Mouse (Mus musculus): ENCODE measurements around the gene Cbln3. TPM values are rescaled to one million over a fixed set of nuclear protein-coding genes. Genes with fewer than 3 reads are reported as not detected.

Cbln3 gene
- polyA plus RNA-seq, 1 experiment from 2014 or later, result 0.14 TPM

- H3K9ac ChIP-seq, result no peak overlapping the region
- WGBS, result 61% methylated on average over 5 of the region's 5 CpGs
- H3K4me3 ChIP-seq, result no peak overlapping the region
- H3K9me3 ChIP-seq, result no peaks in the 10 kb centered on the region
- no peak overlapping the region for H3K27ac ChIP-seq
- no peak overlapping the region for H3K4me2 ChIP-seq
- H3K27me3 ChIP-seq, result no peaks in the 10 kb centered on the region; the same call in 1 of the 2 replicates
- peaks cover 4% of the 10 kb centered on the region; the same call in 1 of the 2 replicates for H3K36me3 ChIP-seq
- peaks cover 5% of the 10 kb centered on the region; the same call in 1 of the 2 replicates for H3K4me1 ChIP-seq (replicated peaks)
- no peak for ATAC-seq (ENCODE audit: low FRiP score)
These were observed 49.2 kb downstream of the Cbln3 start for GRCm38 (mm10) chr14:55834808-55835533.

- no peak overlapping the region for H3K27ac ChIP-seq
- peaks cover 4% of the 10 kb centered on the region; the same call in 1 of the 2 replicates for H3K36me3 ChIP-seq
- no peak overlapping the region for H3K4me3 ChIP-seq
- H3K4me2 ChIP-seq, result no peak overlapping the region
- ATAC-seq (ENCODE audit: low FRiP score), result no peak
- WGBS, result 81% methylated on average over 4 of the region's 4 CpGs
- no peaks in the 10 kb centered on the region for H3K9me3 ChIP-seq
- peaks cover 5% of the 10 kb centered on the region; the same call in 1 of the 2 replicates for H3K27me3 ChIP-seq
- peaks cover 5% of the 10 kb centered on the region; the same call in 1 of the 2 replicates for H3K4me1 ChIP-seq (replicated peaks)
- H3K9ac ChIP-seq, result no peak overlapping the region
These were observed 51.1 kb downstream of the Cbln3 start for GRCm38 (mm10) chr14:55833126-55833525.

- no peak overlapping the region for H3K4me2 ChIP-seq
- no peak overlapping the region for H3K27ac ChIP-seq
- H3K9me3 ChIP-seq, result no peaks in the 10 kb centered on the region
- no peak for ATAC-seq (ENCODE audit: low FRiP score)
- WGBS, result 92% methylated on average over 4 of the region's 4 CpGs
- H3K4me3 ChIP-seq, result no peak overlapping the region
- H3K4me1 ChIP-seq (replicated peaks), result peaks cover 19% of the 10 kb centered on the region
- peaks cover 33% of the 10 kb centered on the region for H3K27me3 ChIP-seq
- H3K9ac ChIP-seq, result no peak overlapping the region
- peaks cover 4% of the 10 kb centered on the region; the same call in 1 of the 2 replicates for H3K36me3 ChIP-seq
These were observed 53.9 kb downstream of the Cbln3 start for GRCm38 (mm10) chr14:55830331-55830730.

- Histone ChIP-seq H3K4me2 (no peak overlapping the region), H3K9me3 (no peaks in the 10 kb centered on the region), H3K4me1 (replicated peaks) (peaks cover 23% of the 10 kb centered on the region), H3K4me3 (no peak overlapping the region), H3K27ac (no peak overlapping the region), H3K9ac (no peak overlapping the region; the same call in 1 of the 2 replicates), H3K36me3 (peaks cover 4% of the 10 kb centered on the region; the same call in 1 of the 2 replicates), H3K27me3 (peaks cover 37% of the 10 kb centered on the region)
- WGBS, result 89% methylated on average over 16 of the region's 16 CpGs
- no peak for ATAC-seq (ENCODE audit: low FRiP score)
These were observed 54.3 kb downstream of the Cbln3 start for GRCm38 (mm10) chr14:55829854-55830253.

Other genes with a start within 250 kb of the Cbln3 start
- gene Ipo4, start 248.4 kb downstream of the Cbln3 start, polyA plus RNA-seq (2015; fragmentation: Nextera tagmentation; extraction: Ambion mirVana), result 86.1 and 96.7 TPM in 2 replicates
- 2.2 and 2.8 TPM in 2 replicates for gene Gm49378, start 246.5 kb downstream of the Cbln3 start, polyA plus RNA-seq (2015; fragmentation: Nextera tagmentation; extraction: Ambion mirVana)
- gene Tm9sf1, start 240.6 kb downstream of the Cbln3 start, polyA plus RNA-seq (2015; fragmentation: Nextera tagmentation; extraction: Ambion mirVana), result 58.5 and 65.8 TPM in 2 replicates
- gene Tssk4, start 234.2 kb downstream of the Cbln3 start, polyA plus RNA-seq (2015; fragmentation: Nextera tagmentation; extraction: Ambion mirVana), result 0.41 and 0.43 TPM in 2 replicates
- 74.7 and 77.5 TPM in 2 replicates for gene Mdp1, start 223.9 kb downstream of the Cbln3 start, polyA plus RNA-seq (2015; fragmentation: Nextera tagmentation; extraction: Ambion mirVana)
- 51.1 and 52.9 TPM in 2 replicates for gene Gmpr2, start 212.5 kb downstream of the Cbln3 start, polyA plus RNA-seq (2015; fragmentation: Nextera tagmentation; extraction: Ambion mirVana)
- gene Nedd8, start 212.3 kb downstream of the Cbln3 start, polyA plus RNA-seq (2015; fragmentation: Nextera tagmentation; extraction: Ambion mirVana), result 585 and 628 TPM in 2 replicates
- 28.0 and 31.8 TPM in 2 replicates for gene Tinf2, start 202.6 kb downstream of the Cbln3 start, polyA plus RNA-seq (2015; fragmentation: Nextera tagmentation; extraction: Ambion mirVana)
- gene Tgm1, start 170.5 kb downstream of the Cbln3 start, polyA plus RNA-seq (2015; fragmentation: Nextera tagmentation; extraction: Ambion mirVana), result 0.19 and 0.47 TPM in 2 replicates
- 56.4 and 57.0 TPM in 2 replicates for gene Rabggta, start 162.1 kb downstream of the Cbln3 start, polyA plus RNA-seq (2015; fragmentation: Nextera tagmentation; extraction: Ambion mirVana)
- 77.4 and 79.2 TPM in 2 replicates for gene Dhrs1, start 138.7 kb downstream of the Cbln3 start, polyA plus RNA-seq (2015; fragmentation: Nextera tagmentation; extraction: Ambion mirVana)
- 28.7 and 33.5 TPM in 2 replicates for gene Nop9, start 138.7 kb downstream of the Cbln3 start, polyA plus RNA-seq (2015; fragmentation: Nextera tagmentation; extraction: Ambion mirVana)
- gene Cideb, start 125.9 kb downstream of the Cbln3 start, polyA plus RNA-seq (2015; fragmentation: Nextera tagmentation; extraction: Ambion mirVana), result 0.25 TPM in 2 replicates
- 0.43 and 0.56 TPM in 2 replicates for gene Ltb4r2, start 123.0 kb downstream of the Cbln3 start, polyA plus RNA-seq (2015; fragmentation: Nextera tagmentation; extraction: Ambion mirVana)
- 0.32 and 0.74 TPM in 2 replicates for gene Ltb4r1, start 118.4 kb downstream of the Cbln3 start, polyA plus RNA-seq (2015; fragmentation: Nextera tagmentation; extraction: Ambion mirVana)
- gene Adcy4, start 100.3 kb downstream of the Cbln3 start, polyA plus RNA-seq (2015; fragmentation: Nextera tagmentation; extraction: Ambion mirVana), result 5.3 and 6.0 TPM in 2 replicates
- gene Ripk3, start 95.5 kb downstream of the Cbln3 start, polyA plus RNA-seq (2015; fragmentation: Nextera tagmentation; extraction: Ambion mirVana), result 2.6 and 3.7 TPM in 2 replicates
- gene Nfatc4, start 61.2 kb downstream of the Cbln3 start, polyA plus RNA-seq (2015; fragmentation: Nextera tagmentation; extraction: Ambion mirVana), result 10.8 and 12.0 TPM in 2 replicates
- 11.7 and 11.9 TPM in 2 replicates for gene Nynrin, start 30.4 kb downstream of the Cbln3 start, polyA plus RNA-seq (2015; fragmentation: Nextera tagmentation; extraction: Ambion mirVana)
- gene Khnyn, start 555 bp upstream of the Cbln3 start, polyA plus RNA-seq (2015; fragmentation: Nextera tagmentation; extraction: Ambion mirVana), result 10.0 and 11.1 TPM in 2 replicates
- gene Sdr39u1, start 15.9 kb upstream of the Cbln3 start, polyA plus RNA-seq (2015; fragmentation: Nextera tagmentation; extraction: Ambion mirVana), result 115 and 124 TPM in 2 replicates
- 0.43 TPM in 1 of 2 replicates, not detected in the other for gene Cma1, start 60.3 kb upstream of the Cbln3 start, polyA plus RNA-seq (2015; fragmentation: Nextera tagmentation; extraction: Ambion mirVana)
- not detected in 2 replicates for gene Cma2, start 66.6 kb upstream of the Cbln3 start, polyA plus RNA-seq (2015; fragmentation: Nextera tagmentation; extraction: Ambion mirVana)
- not detected in 2 replicates for gene Mcpt1, start 133.6 kb upstream of the Cbln3 start, polyA plus RNA-seq (2015; fragmentation: Nextera tagmentation; extraction: Ambion mirVana)
- not detected in 2 replicates for gene Mcpt9, start 146.1 kb upstream of the Cbln3 start, polyA plus RNA-seq (2015; fragmentation: Nextera tagmentation; extraction: Ambion mirVana)
- gene Mcpt2, start 157.6 kb upstream of the Cbln3 start, polyA plus RNA-seq (2015; fragmentation: Nextera tagmentation; extraction: Ambion mirVana), result not detected in 2 replicates
- gene Mcpt4, start 177.9 kb upstream of the Cbln3 start, polyA plus RNA-seq (2015; fragmentation: Nextera tagmentation; extraction: Ambion mirVana), result not detected in 2 replicates
- gene Mcpt8, start 200.9 kb upstream of the Cbln3 start, polyA plus RNA-seq (2015; fragmentation: Nextera tagmentation; extraction: Ambion mirVana), result not detected in 2 replicates
- gene Ctsg, start 218.2 kb upstream of the Cbln3 start, polyA plus RNA-seq (2015; fragmentation: Nextera tagmentation; extraction: Ambion mirVana), result not detected in 2 replicates
- gene Gzme, start 236.2 kb upstream of the Cbln3 start, polyA plus RNA-seq (2015; fragmentation: Nextera tagmentation; extraction: Ambion mirVana), result not detected in 2 replicates
- gene Gzmd, start 248.2 kb upstream of the Cbln3 start, polyA plus RNA-seq (2015; fragmentation: Nextera tagmentation; extraction: Ambion mirVana), result not detected in 2 replicates

Data from hindbrain, embryonic 13.5 days (tissue).